Mouse (Mus musculus) kidney, embryonic 16.5 days (tissue): ENCODE measurements at regions not wholly inside any gene's neighbourhood (a gene's known extent, or its start where the extent isn't known, plus 50 kb on each side); places are given as distances from the start of the nearest gene placed in this dataset.
A peak's percentile ranks its signal among the peaks of the same experiment; 100 is the strongest.

Source experiments
- ATAC-seq: fragments of 200-750 bp; cut with Nextera tagmentation; 2 replicates; pipeline ENCODE4 v1.8.0; 2017; ENCODE audit warnings: moderate TSS enrichment; ENCODE audit not compliant: low FRiP score, low TSS enrichment
- H3K27ac ChIP-seq: fragments of 300-500 bp; sonication (generic); 2 replicates; pipeline ENCODE4 v1.5.1; 2014; ENCODE audit warnings: low read length
- H3K27me3 ChIP-seq: fragments of 300-500 bp; sonication (generic); 2 replicates; pipeline ENCODE4 v1.6.1; 2014; ENCODE audit warnings: low read length, control low read depth, mixed read lengths; ENCODE audit not compliant: insufficient read depth
- H3K36me3 ChIP-seq: fragments of 300-500 bp; sonication (generic); 2 replicates; pipeline ENCODE4 v1.6.1; 2014; ENCODE audit warnings: low read length, control low read depth, mixed read lengths; ENCODE audit not compliant: insufficient read depth
- H3K4me1 ChIP-seq: fragments of 300-500 bp; sonication (generic); 2 replicates; pipeline ENCODE4 v1.6.1; 2014; ENCODE audit warnings: low read length, control low read depth, mixed read lengths; ENCODE audit not compliant: insufficient read depth
- H3K4me2 ChIP-seq: fragments of 300-500 bp; sonication (generic); replicated peaks from 2 replicates; pipeline ENCODE4 v1.6.1; 2014; ENCODE audit warnings: low read depth, low read length
- H3K4me3 ChIP-seq: fragments of 300-500 bp; sonication (generic); 2 replicates; pipeline ENCODE4 v1.5.1; 2014; ENCODE audit warnings: mild to moderate bottlenecking, low read length
- H3K9ac ChIP-seq: fragments of 300-500 bp; sonication (generic); replicated peaks from 2 replicates; pipeline ENCODE4 v1.6.1; 2014; ENCODE audit warnings: low read length
- H3K9me3 ChIP-seq: fragments of 300-500 bp; sonication (generic); 2 replicates; pipeline ENCODE4 v1.6.1; 2016; ENCODE audit warnings: low read length, control low read depth
- WGBS: fragments of 180-500 bp; shearing (Covaris S2); extraction: QIAGEN DNeasy Blood & Tissue Kit; methylation state at CpG from one replicate; pipeline ENCODE4 v1.1.7; 2014; 5-methylcytosine and 5-hydroxymethylcytosine counted together

- H3K9me3 ChIP-seq, result no peaks in the 10 kb centered on the region; the same call in 1 of the 2 replicates
- H3K9ac ChIP-seq, result no peak overlapping the region
- WGBS, result 79% methylated on average over 1 of the region's 1 CpGs
- H3K4me1 ChIP-seq, result no peaks in the 10 kb centered on the region
- no peak for ATAC-seq
- no peak overlapping the region for H3K27ac ChIP-seq
- no peak overlapping the region for H3K4me2 ChIP-seq
- H3K27me3 ChIP-seq, result no peaks in the 10 kb centered on the region
- no peaks in the 10 kb centered on the region for H3K36me3 ChIP-seq
- no peak overlapping the region for H3K4me3 ChIP-seq
Observed at GRCm38 (mm10) chr3:133809007-133809552, 264.1 kb upstream of the Tet2 start.

DNA sequence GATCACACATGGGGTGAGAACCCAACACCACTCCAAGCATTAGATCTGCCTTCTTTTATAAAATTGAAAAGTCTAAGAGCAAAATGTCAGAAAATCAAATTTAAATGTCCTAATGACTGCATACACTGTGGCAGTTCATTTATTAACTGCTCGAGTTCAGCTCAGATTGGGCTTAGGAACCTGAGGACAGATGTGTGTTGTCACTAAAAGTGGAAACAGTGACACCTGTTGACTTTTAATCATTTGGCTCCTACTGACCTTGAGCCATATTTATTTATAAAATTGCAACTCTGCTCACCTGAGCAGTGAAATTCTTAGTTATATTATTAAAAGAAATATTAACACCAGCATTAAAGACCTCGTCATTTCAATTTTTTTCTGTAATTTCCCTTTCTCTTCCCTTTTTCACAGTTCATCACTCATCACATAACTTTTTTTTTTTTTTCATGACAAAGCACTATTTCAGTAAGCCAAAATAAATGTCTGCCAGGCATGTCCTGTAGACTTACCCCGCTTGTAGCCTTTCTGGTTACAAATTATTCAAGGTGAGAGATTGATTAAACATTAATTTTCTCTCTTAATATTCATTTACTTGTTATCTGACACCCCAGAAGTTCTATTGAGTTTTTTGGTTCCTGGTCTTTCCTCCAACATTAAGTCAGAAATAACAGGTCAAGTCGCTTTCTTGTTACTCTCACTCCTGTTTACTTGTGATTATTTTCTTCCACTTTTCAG lies 274.2 kb upstream of the Tet2 start:
- Histone ChIP-seq H3K4me1 (no peaks in the 10 kb centered on the region), H3K27ac (no peak overlapping the region)
- ATAC-seq, result no peak

GRCm38 (mm10) chr3:133833739-133834391 lies 288.9 kb upstream of the Tet2 start:
- H3K4me3 ChIP-seq, result no peak overlapping the region
- H3K27me3 ChIP-seq, result no peaks in the 10 kb centered on the region
- ATAC-seq, result no peak
- no peaks in the 10 kb centered on the region for H3K9me3 ChIP-seq
- H3K36me3 ChIP-seq, result no peaks in the 10 kb centered on the region
- H3K4me2 ChIP-seq, result no peak overlapping the region
- 72% methylated on average over 2 of the region's 2 CpGs for WGBS
- no peak overlapping the region for H3K27ac ChIP-seq
- no peak overlapping the region for H3K9ac ChIP-seq
- no peaks in the 10 kb centered on the region for H3K4me1 ChIP-seq

More for the DNA sequence above, 274.2 kb upstream of the Tet2 start:
- Histone ChIP-seq H3K36me3 (no peaks in the 10 kb centered on the region), H3K9me3 (no peaks in the 10 kb centered on the region), H3K27me3 (no peaks in the 10 kb centered on the region), H3K4me3 (no peak overlapping the region), H3K4me2 (no peak overlapping the region), H3K9ac (no peak overlapping the region)
- 68% methylated on average over 4 of the region's 4 CpGs for WGBS

DNA sequence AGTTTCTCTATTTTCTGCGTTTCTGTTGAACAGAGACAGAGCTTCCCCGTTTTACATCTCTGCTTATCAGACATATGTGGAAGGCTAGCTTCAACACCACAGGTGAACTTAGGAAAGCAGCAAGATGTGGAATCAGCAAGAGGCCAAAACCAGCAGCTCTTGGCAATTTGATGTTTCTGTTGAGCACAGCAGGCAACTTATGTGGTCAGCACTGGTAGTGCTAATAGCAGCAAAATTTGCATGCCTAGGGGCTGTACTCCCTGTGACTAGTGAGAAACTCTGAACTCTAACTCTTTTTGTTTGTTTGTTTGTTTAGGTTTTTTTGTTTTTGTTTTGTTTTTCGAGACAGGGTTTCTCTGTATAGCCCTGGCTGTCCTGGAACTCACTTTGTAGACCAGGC lies 289.5 kb upstream of the Tet2 start:
- ATAC-seq, result no peak
- Histone ChIP-seq H3K36me3 (no peaks in the 10 kb centered on the region), H3K9ac (no peak overlapping the region), H3K27me3 (no peaks in the 10 kb centered on the region), H3K4me3 (no peak overlapping the region), H3K4me1 (no peaks in the 10 kb centered on the region), H3K4me2 (no peak overlapping the region), H3K27ac (no peak overlapping the region), H3K9me3 (no peaks in the 10 kb centered on the region)
- WGBS, result 76% methylated on average over 3 of the region's 3 CpGs

DNA sequence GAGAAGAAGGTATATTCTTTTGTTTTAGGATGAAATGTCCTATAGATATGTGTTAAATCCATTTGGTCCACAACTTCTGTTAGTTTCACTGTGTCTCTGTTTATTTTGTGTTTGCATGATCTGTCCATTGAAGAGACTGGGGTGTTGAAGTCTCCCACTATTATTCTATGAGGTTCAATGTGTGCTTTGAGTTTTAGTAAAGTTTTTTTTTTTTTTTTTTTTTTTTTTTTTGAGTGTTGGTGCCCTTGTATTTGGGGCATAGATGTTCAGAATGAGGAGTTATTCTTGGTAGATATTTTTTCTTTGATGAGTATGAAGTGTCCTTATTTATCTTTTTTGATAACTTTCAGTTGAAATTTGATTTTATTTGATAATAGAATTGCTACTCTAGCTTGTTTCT lies 301.4 kb upstream of the Tet2 start:
- ATAC-seq, result no peak
- Histone ChIP-seq H3K36me3 (no peaks in the 10 kb centered on the region), H3K9ac (no peak overlapping the region), H3K9me3 (no peaks in the 10 kb centered on the region), H3K27ac (no peak overlapping the region), H3K4me1 (no peaks in the 10 kb centered on the region), H3K4me3 (no peak overlapping the region), H3K4me2 (no peak overlapping the region), H3K27me3 (no peaks in the 10 kb centered on the region)

- H3K27me3 ChIP-seq, result no peaks in the 10 kb centered on the region
- WGBS, result 81% methylated on average over 2 of the region's 2 CpGs
Observed at GRCm38 (mm10) chr3:133874383-133874782, 329.4 kb upstream of the Tet2 start.

GRCm38 (mm10) chr3:133876439-133877072 lies 331.6 kb upstream of the Tet2 start:
- H3K9ac ChIP-seq, result peak overlapping the region; percentile 22; the same call in 1 of the 2 replicates
- 12% methylated on average over 13 of the region's 13 CpGs for WGBS
- no peaks in the 10 kb centered on the region for H3K36me3 ChIP-seq
- peaks cover 12% of the 10 kb centered on the region for H3K4me1 ChIP-seq
- peak overlapping the region; percentile 54 for H3K4me2 ChIP-seq
- H3K27me3 ChIP-seq, result no peaks in the 10 kb centered on the region
- H3K9me3 ChIP-seq, result no peaks in the 10 kb centered on the region
- peak overlapping the region; percentile 44; the same call in 1 of the 2 replicates for H3K27ac ChIP-seq
- peak; percentile 80 for ATAC-seq
- peak overlapping the region; percentile 25; the same call in 1 of the 2 replicates for H3K4me3 ChIP-seq

More at GRCm38 (mm10) chr3:133874383-133874782, 329.4 kb upstream of the Tet2 start:
- H3K4me2 ChIP-seq, result no peak overlapping the region
- H3K27ac ChIP-seq, result no peak overlapping the region
- H3K4me3 ChIP-seq, result no peak overlapping the region
- H3K4me1 ChIP-seq, result peaks cover 12% of the 10 kb centered on the region
- ATAC-seq, result no peak
- H3K9ac ChIP-seq, result no peak overlapping the region
- no peaks in the 10 kb centered on the region for H3K36me3 ChIP-seq
- no peaks in the 10 kb centered on the region for H3K9me3 ChIP-seq

DNA sequence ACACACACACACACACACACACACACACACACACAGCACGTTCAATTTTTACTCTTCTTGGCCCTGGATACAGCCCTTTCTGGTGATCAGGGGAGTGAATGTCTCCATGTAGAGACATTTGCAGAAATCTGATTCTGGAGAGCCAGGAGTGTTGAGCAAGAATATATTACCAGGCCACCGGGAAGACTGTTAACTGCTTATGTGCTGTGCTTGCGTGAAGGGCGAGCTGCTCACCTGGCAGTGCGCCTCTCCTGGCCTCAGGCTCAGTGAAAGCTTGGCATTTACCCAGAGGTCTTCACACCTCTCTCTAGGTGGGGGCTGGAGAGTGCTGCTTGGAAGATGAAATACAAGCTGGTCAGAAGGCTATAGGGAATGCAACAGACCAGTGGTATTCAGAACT lies 332.4 kb upstream of the Tet2 start:
- H3K36me3 ChIP-seq, result no peaks in the 10 kb centered on the region
- peaks cover 12% of the 10 kb centered on the region for H3K4me1 ChIP-seq
- H3K9me3 ChIP-seq, result no peaks in the 10 kb centered on the region
- peak; percentile 69; the same call in 1 of the 2 replicates for ATAC-seq
- H3K4me2 ChIP-seq, result 0 out of 2 replicates have a peak overlapping the region, but pooled peaks have one; percentile 10
- H3K9ac ChIP-seq, result 0 out of 2 replicates have a peak overlapping the region, but pooled peaks have one; percentile 16
- H3K4me3 ChIP-seq, result no peak overlapping the region
- H3K27ac ChIP-seq, result no peak overlapping the region
- H3K27me3 ChIP-seq, result no peaks in the 10 kb centered on the region
- WGBS, result 26% methylated on average over 5 of the region's 5 CpGs

- Histone ChIP-seq H3K27ac (no peak overlapping the region), H3K36me3 (no peaks in the 10 kb centered on the region), H3K9me3 (no peaks in the 10 kb centered on the region), H3K4me2 (no peak overlapping the region), H3K27me3 (no peaks in the 10 kb centered on the region), H3K4me3 (no peak overlapping the region), H3K9ac (no peak overlapping the region), H3K4me1 (peaks cover 12% of the 10 kb centered on the region)
- no peak for ATAC-seq
- WGBS, result 8% methylated on average over 1 of the region's 1 CpGs
Observed at GRCm38 (mm10) chr3:133880626-133881025, 335.7 kb upstream of the Tet2 start.
